Mouse (Mus musculus) lung, embryonic 14.5 days (tissue): ENCODE measurements at regions not wholly inside any gene's neighbourhood (a gene's known extent, or its start where the extent isn't known, plus 50 kb on each side); places are given as distances from the start of the nearest gene placed in this dataset.

Experiments
- ATAC-seq: fragments of 200-750 bp; cut with Nextera tagmentation; 2 replicates; pipeline ENCODE4 v1.8.0; 2017; ENCODE audit warnings: mild to moderate bottlenecking, moderate TSS enrichment, moderate library complexity; ENCODE audit not compliant: insufficient read depth
- DNase-seq: peaks from one replicate; pipeline ENCODE4 v3.0.0-alpha.2; 2015
- H3K27ac ChIP-seq: fragments of 300-500 bp; sonication (generic); 2 replicates; pipeline ENCODE4 v1.5.1; 2014; ENCODE audit warnings: low read depth, mild to moderate bottlenecking, moderate library complexity
- H3K27me3 ChIP-seq: fragments of 300-500 bp; sonication (generic); 2 replicates; pipeline ENCODE4 v1.6.1; 2014; ENCODE audit warnings: low read length, control low read depth; ENCODE audit not compliant: insufficient read depth
- H3K36me3 ChIP-seq: fragments of 300-500 bp; sonication (generic); 2 replicates; pipeline ENCODE4 v1.6.1; 2014; ENCODE audit warnings: control low read depth; ENCODE audit not compliant: insufficient read depth
- H3K4me1 ChIP-seq: fragments of 300-500 bp; sonication (generic); 2 replicates; pipeline ENCODE4 v1.6.1; 2014; ENCODE audit warnings: antibody characterized with exemption, control low read depth; ENCODE audit not compliant: insufficient read depth
- H3K4me2 ChIP-seq: fragments of 300-500 bp; sonication (generic); 2 replicates; pipeline ENCODE4 v1.6.1; 2014; ENCODE audit warnings: mild to moderate bottlenecking
- H3K4me3 ChIP-seq: fragments of 300-500 bp; sonication (generic); 2 replicates; pipeline ENCODE4 v1.5.1; 2014; ENCODE audit warnings: low read depth, low read length
- H3K9ac ChIP-seq: fragments of 300-500 bp; sonication (generic); 2 replicates; pipeline ENCODE4 v1.6.1; 2014
- H3K9me3 ChIP-seq: fragments of 300-500 bp; sonication (generic); 2 replicates; pipeline ENCODE4 v1.6.1; 2016; ENCODE audit warnings: low read depth, low read length, control low read depth
- CTCF ChIP-seq: IDR thresholded peaks from 2 replicates; pipeline ENCODE4 v1.5.1; 2016; ENCODE audit warnings: antibody characterized with exemption, low read depth
- WGBS: fragments of 180-500 bp; shearing (Covaris S2); extraction: QIAGEN DNeasy Blood & Tissue Kit; methylation state at CpG from one replicate; pipeline ENCODE4 v1.1.7; 2014; 5-methylcytosine and 5-hydroxymethylcytosine counted together

GRCm38 (mm10) chr8:97374911-97375771, 1486.8 kb upstream of the Got2 start:
- Histone ChIP-seq H3K36me3 (no peaks in the 10 kb centered on the region), H3K9me3 (no peaks in the 10 kb centered on the region), H3K4me2 (no peak overlapping the region), H3K27me3 (no peaks in the 10 kb centered on the region), H3K27ac (no peak overlapping the region), H3K9ac (no peak overlapping the region), H3K4me1 (0 out of 2 replicates have a peak, but pooled peaks cover 3% of the 10 kb centered on the region), H3K4me3 (no peak overlapping the region)
- DNase-seq, result peak; percentile 75
- peak; percentile 73; the same call in 1 of the 2 replicates for ATAC-seq
- 39% methylated on average over 3 of the region's 3 CpGs for WGBS
- no peak for TF ChIP-seq CTCF

GRCm38 (mm10) chr8:97346630-97347029, 1458.3 kb upstream of the Got2 start:
- no peak for TF ChIP-seq CTCF
- no peak for ATAC-seq
- H3K4me2 ChIP-seq, result no peak overlapping the region

GRCm38 (mm10) chr8:97315497-97315896, 1427.2 kb upstream of the Got2 start:
- H3K4me3 ChIP-seq, result no peak overlapping the region
- no peak overlapping the region for H3K27ac ChIP-seq
- no peak for DNase-seq
- no peak overlapping the region for H3K4me2 ChIP-seq
- TF ChIP-seq CTCF, result no peak
- WGBS, result 77% methylated on average over 4 of the region's 4 CpGs
- ATAC-seq, result no peak
- H3K27me3 ChIP-seq, result no peaks in the 10 kb centered on the region
- H3K4me1 ChIP-seq, result no peaks in the 10 kb centered on the region
- no peaks in the 10 kb centered on the region for H3K9me3 ChIP-seq
- H3K36me3 ChIP-seq, result no peaks in the 10 kb centered on the region
- no peak overlapping the region for H3K9ac ChIP-seq

More at GRCm38 (mm10) chr8:97346630-97347029, 1458.3 kb upstream of the Got2 start:
- Histone ChIP-seq H3K4me3 (no peak overlapping the region), H3K9me3 (no peaks in the 10 kb centered on the region), H3K36me3 (no peaks in the 10 kb centered on the region), H3K27ac (no peak overlapping the region), H3K4me1 (no peaks in the 10 kb centered on the region), H3K27me3 (no peaks in the 10 kb centered on the region), H3K9ac (no peak overlapping the region)
- WGBS, result 77% methylated on average over 6 of the region's 6 CpGs
- no peak for DNase-seq

- Histone ChIP-seq H3K4me2 (no peak overlapping the region), H3K9me3 (no peaks in the 10 kb centered on the region), H3K27ac (no peak overlapping the region), H3K4me1 (no peaks in the 10 kb centered on the region), H3K9ac (no peak overlapping the region), H3K27me3 (no peaks in the 10 kb centered on the region), H3K36me3 (no peaks in the 10 kb centered on the region), H3K4me3 (no peak overlapping the region)
- 48% methylated on average over 7 of the region's 7 CpGs for WGBS
- no peak for TF ChIP-seq CTCF
- ATAC-seq (0 out of 2 replicates have a peak, but pooled peaks have one; percentile 54), DNase-seq (peak; percentile 48)
Measured at GRCm38 (mm10) chr8:97308304-97308703, 1420.0 kb upstream of the Got2 start.

- DNase-seq (peak; percentile 7), ATAC-seq (no peak)
- WGBS, result 46% methylated on average over 3 of the region's 3 CpGs
Measured at GRCm38 (mm10) chr8:97270582-97270981, 1382.2 kb upstream of the Got2 start.

GRCm38 (mm10) chr8:97260964-97261363, 1372.6 kb upstream of the Got2 start:
- no peak for ATAC-seq
- no peak for TF ChIP-seq CTCF
- 72% methylated on average over 1 of the region's 1 CpGs for WGBS
- Histone ChIP-seq H3K4me3 (no peak overlapping the region), H3K27me3 (no peaks in the 10 kb centered on the region), H3K36me3 (no peaks in the 10 kb centered on the region), H3K9me3 (no peaks in the 10 kb centered on the region), H3K9ac (no peak overlapping the region), H3K4me2 (no peak overlapping the region), H3K4me1 (no peaks in the 10 kb centered on the region), H3K27ac (no peak overlapping the region)
- DNase-seq, result peak; percentile 19

More at GRCm38 (mm10) chr8:97270582-97270981, 1382.2 kb upstream of the Got2 start:
- H3K4me3 ChIP-seq, result no peak overlapping the region
- no peaks in the 10 kb centered on the region for H3K4me1 ChIP-seq
- H3K9ac ChIP-seq, result no peak overlapping the region
- no peak for TF ChIP-seq CTCF
- H3K36me3 ChIP-seq, result no peaks in the 10 kb centered on the region
- no peaks in the 10 kb centered on the region for H3K9me3 ChIP-seq
- no peak overlapping the region for H3K4me2 ChIP-seq
- no peaks in the 10 kb centered on the region for H3K27me3 ChIP-seq
- no peak overlapping the region for H3K27ac ChIP-seq

- Histone ChIP-seq H3K9me3 (no peaks in the 10 kb centered on the region), H3K4me1 (peaks cover 3% of the 10 kb centered on the region; the same call in 1 of the 2 replicates), H3K27me3 (no peaks in the 10 kb centered on the region), H3K4me3 (no peak overlapping the region), H3K9ac (no peak overlapping the region), H3K27ac (no peak overlapping the region), H3K4me2 (no peak overlapping the region), H3K36me3 (no peaks in the 10 kb centered on the region)
- TF ChIP-seq CTCF, result no peak
- ATAC-seq (no peak), DNase-seq (no peak)
Measured at GRCm38 (mm10) chr8:97254169-97254568, 1365.8 kb upstream of the Got2 start.
